ENCODE assay signal across 18 mouse cellular contexts in the genomic region with DNA sequence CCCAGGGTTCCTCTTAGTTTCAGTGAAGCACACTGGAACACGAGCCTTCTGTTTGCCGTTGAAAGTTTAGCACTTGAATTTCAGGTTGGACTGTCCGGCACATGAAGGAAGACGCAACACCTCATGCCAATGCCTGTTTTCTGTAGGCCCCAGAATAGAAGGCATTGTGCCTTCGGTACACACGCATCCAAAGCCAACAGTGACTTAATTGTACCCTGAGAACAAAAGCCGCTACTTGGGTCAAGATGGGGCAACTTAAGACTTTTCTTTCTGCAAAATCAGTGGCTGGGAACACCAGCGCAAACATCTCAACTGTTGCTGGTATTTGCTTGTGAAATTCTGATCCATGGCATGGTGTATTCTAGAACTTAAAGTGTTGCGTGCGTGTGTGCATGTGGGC.
"Had no signal": no experiment of that assay in that cellular context is flagged by ENCODE, and none has a peak within 500 bp of the region (broad histone marks: within the 10 kb centered on the region; RNA-seq: fewer than 3 reads in every experiment).

No protein-coding gene starts in this region.

- H3K4me2 ChIP-seq: hindbrain, embryonic 15.5 days; kidney, embryonic 15.5 days; limb, embryonic 12.5 days; limb, embryonic 15.5 days; liver, embryonic 13.5 days; midbrain, embryonic 12.5 days; midbrain, embryonic 15.5 days; neural tube, embryonic 12.5 days; neural tube, embryonic 15.5 days had no signal

- H3K27me3 ChIP-seq: hindbrain, embryonic 15.5 days; kidney, embryonic 15.5 days; limb, embryonic 12.5 days; limb, embryonic 15.5 days; liver, embryonic 13.5 days; midbrain, embryonic 12.5 days; midbrain, embryonic 15.5 days; neural tube, embryonic 12.5 days; neural tube, embryonic 15.5 days had no signal

- H3K27ac ChIP-seq: hindbrain, embryonic 15.5 days; kidney, embryonic 15.5 days; limb, embryonic 12.5 days; limb, embryonic 15.5 days; macrophage; midbrain, embryonic 12.5 days; midbrain, embryonic 15.5 days; neural tube, embryonic 12.5 days; neural tube, embryonic 15.5 days had no signal

- H3K4me3 ChIP-seq: hindbrain, embryonic 15.5 days; kidney, embryonic 15.5 days; limb, embryonic 12.5 days; limb, embryonic 15.5 days; liver, embryonic 13.5 days; midbrain, embryonic 12.5 days; midbrain, embryonic 15.5 days; neural tube, embryonic 12.5 days; neural tube, embryonic 15.5 days had no signal

- H3K4me1 ChIP-seq: neural tube, embryonic 12.5 days had no signal

- H3K9ac ChIP-seq: hindbrain, embryonic 15.5 days; kidney, embryonic 15.5 days; limb, embryonic 12.5 days; limb, embryonic 15.5 days; liver, embryonic 13.5 days; midbrain, embryonic 12.5 days; midbrain, embryonic 15.5 days; neural tube, embryonic 12.5 days; neural tube, embryonic 15.5 days had no signal

- H3K36me3 ChIP-seq: hindbrain, embryonic 15.5 days; kidney, embryonic 15.5 days; limb, embryonic 12.5 days; limb, embryonic 15.5 days; liver, embryonic 13.5 days; midbrain, embryonic 12.5 days; midbrain, embryonic 15.5 days; neural tube, embryonic 12.5 days; neural tube, embryonic 15.5 days had no signal

- H3K9me3 ChIP-seq: hindbrain, embryonic 15.5 days; kidney, embryonic 15.5 days; limb, embryonic 12.5 days; limb, embryonic 15.5 days; liver, embryonic 13.5 days; midbrain, embryonic 12.5 days; midbrain, embryonic 15.5 days; neural tube, embryonic 12.5 days; neural tube, embryonic 15.5 days had no signal

- ATAC-seq: midbrain, embryonic 15.5 days had no signal

- DNase-seq: kidney, adult 11 months; kidney, postnatal 4 days; left cerebral cortex, postnatal 4 days; liver, embryonic 13.5 days; right cerebral cortex, adult 18-20 months; right cerebral cortex, postnatal 14 days; spleen, adult 18-20 months; thymus, adult 18-20 months; thymus, postnatal 36 days had no signal
